Mouse (Mus musculus): ENCODE measurements around the gene Efna1. TPM values are rescaled to one million over a fixed set of nuclear protein-coding genes. Genes with fewer than 3 reads are reported as not detected.

Gene Efna1
- polyA plus RNA-seq, 1 experiment from 2014 or later: 8.3 TPM

- no peak for ATAC-seq
- Histone ChIP-seq H3K27me3 (replicated peaks; ENCODE audit: control insufficient read depth, insufficient read depth, low read length) (peaks cover 21% of the 10 kb centered on the region), H3K9ac (replicated peaks; ENCODE audit: low read depth, low read length) (peak overlapping the region; percentile 67), H3K9me3 (ENCODE audit: control insufficient read depth, low read length) (no peaks in the 10 kb centered on the region), H3K27ac (ENCODE audit: low read length) (peak overlapping the region; percentile 83), H3K4me1 (replicated peaks; ENCODE audit: control insufficient read depth, insufficient read depth, low read length) (peaks cover 58% of the 10 kb centered on the region), H3K36me3 (ENCODE audit: control insufficient read depth, insufficient read depth) (no peaks in the 10 kb centered on the region), H3K4me3 (replicated peaks; ENCODE audit: low read length) (peak overlapping the region; percentile 52), H3K4me2 (ENCODE audit: low read length) (peak overlapping the region; percentile 86)
- 1% methylated on average over 39 of the region's 41 CpGs for WGBS
Observed at GRCm38 (mm10) chr3:89320581-89321182, 39.7 kb upstream of the Efna1 start.

- peak overlapping the region; percentile 86 for H3K4me2 ChIP-seq (ENCODE audit: low read length)
- H3K27ac ChIP-seq (ENCODE audit: low read length): peak overlapping the region; percentile 83
- peaks cover 67% of the 10 kb centered on the region for H3K4me1 ChIP-seq (replicated peaks; ENCODE audit: control insufficient read depth, insufficient read depth, low read length)
- H3K9ac ChIP-seq (replicated peaks; ENCODE audit: low read depth, low read length): peak overlapping the region; percentile 60
- no peaks in the 10 kb centered on the region for H3K36me3 ChIP-seq (ENCODE audit: control insufficient read depth, insufficient read depth)
- peak; percentile 10 for ATAC-seq
- peaks cover 21% of the 10 kb centered on the region for H3K27me3 ChIP-seq (replicated peaks; ENCODE audit: control insufficient read depth, insufficient read depth, low read length)
- 2% methylated on average over 57 of the region's 58 CpGs for WGBS
- H3K4me3 ChIP-seq (replicated peaks; ENCODE audit: low read length): peak overlapping the region; percentile 52
- H3K9me3 ChIP-seq (ENCODE audit: control insufficient read depth, low read length): no peaks in the 10 kb centered on the region
Observed at GRCm38 (mm10) chr3:89319591-89320350, 38.8 kb upstream of the Efna1 start.

DNA sequence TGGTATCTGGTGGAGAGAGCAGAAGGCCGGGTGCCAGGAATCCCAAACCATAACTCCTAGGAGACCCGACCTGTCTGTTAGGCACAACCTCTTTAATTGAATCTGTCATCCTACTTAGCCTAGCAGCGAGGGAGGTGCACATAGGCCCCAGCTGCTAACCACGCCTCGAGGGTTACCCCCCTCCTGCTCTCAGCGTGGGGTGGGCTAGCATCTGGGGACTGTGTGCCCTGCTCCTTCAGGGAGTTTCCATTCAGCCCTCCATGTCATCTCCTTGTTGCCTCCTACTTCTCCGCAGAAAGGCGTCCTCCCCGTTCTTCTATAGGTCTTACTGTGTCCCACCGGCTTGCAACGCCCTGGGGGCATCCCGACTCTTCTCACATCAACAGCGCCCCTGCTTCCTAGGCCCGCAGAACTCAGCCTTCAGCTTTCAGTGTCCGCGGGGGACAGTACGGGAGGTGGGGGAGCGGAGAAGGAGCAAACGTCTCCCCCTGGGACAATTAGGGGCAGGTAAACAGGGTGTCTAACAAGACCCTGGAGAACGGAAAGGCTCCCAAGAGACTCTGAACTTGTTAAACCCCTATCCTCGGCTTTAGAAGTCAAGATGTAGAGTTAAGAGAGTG is 38.1 kb upstream of the Efna1 start:
- Histone ChIP-seq H3K27ac (ENCODE audit: low read length) (peak overlapping the region; percentile 83), H3K36me3 (ENCODE audit: control insufficient read depth, insufficient read depth) (no peaks in the 10 kb centered on the region), H3K4me3 (replicated peaks; ENCODE audit: low read length) (peak overlapping the region; percentile 52), H3K27me3 (replicated peaks; ENCODE audit: control insufficient read depth, insufficient read depth, low read length) (peaks cover 21% of the 10 kb centered on the region), H3K4me2 (ENCODE audit: low read length) (peak overlapping the region; percentile 86), H3K4me1 (replicated peaks; ENCODE audit: control insufficient read depth, insufficient read depth, low read length) (peaks cover 67% of the 10 kb centered on the region), H3K9me3 (ENCODE audit: control insufficient read depth, low read length) (no peaks in the 10 kb centered on the region), H3K9ac (replicated peaks; ENCODE audit: low read depth, low read length) (peak overlapping the region; percentile 60; the same call in 1 of the 2 replicates)
- 7% methylated on average over 21 of the region's 21 CpGs for WGBS
- no peak for ATAC-seq

DNA sequence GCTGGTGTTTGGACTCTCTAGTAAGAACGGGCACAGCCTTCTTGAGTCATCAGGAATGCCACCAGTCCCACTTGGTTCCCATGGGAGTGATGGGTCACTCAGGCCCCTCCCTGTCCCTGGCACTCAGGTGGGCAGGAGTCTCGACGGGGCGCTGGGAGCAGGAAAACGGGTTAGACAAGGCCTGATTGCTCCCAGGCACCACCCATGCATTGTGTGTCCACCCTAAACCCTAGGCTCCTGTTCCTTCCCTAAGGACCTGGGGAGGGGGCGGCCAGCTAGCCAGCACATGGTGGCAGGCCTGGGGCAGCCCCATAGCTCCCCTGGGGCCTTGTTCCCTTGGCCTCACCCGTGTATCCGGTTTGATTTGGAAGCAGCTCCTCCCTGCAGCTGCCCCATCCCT is 37.4 kb upstream of the Efna1 start:
- H3K4me1 ChIP-seq (replicated peaks; ENCODE audit: control insufficient read depth, insufficient read depth, low read length): peaks cover 67% of the 10 kb centered on the region
- no peak for ATAC-seq
- no peak overlapping the region for H3K4me3 ChIP-seq (replicated peaks; ENCODE audit: low read length)
- H3K9ac ChIP-seq (replicated peaks; ENCODE audit: low read depth, low read length): no peak overlapping the region
- H3K27me3 ChIP-seq (replicated peaks; ENCODE audit: control insufficient read depth, insufficient read depth, low read length): peaks cover 19% of the 10 kb centered on the region
- 73% methylated on average over 8 of the region's 8 CpGs for WGBS
- no peak overlapping the region for H3K27ac ChIP-seq (ENCODE audit: low read length)
- no peaks in the 10 kb centered on the region for H3K36me3 ChIP-seq (ENCODE audit: control insufficient read depth, insufficient read depth)
- H3K4me2 ChIP-seq (ENCODE audit: low read length): no peak overlapping the region
- H3K9me3 ChIP-seq (ENCODE audit: control insufficient read depth, low read length): no peaks in the 10 kb centered on the region

- no peak for ATAC-seq
- no peak overlapping the region for H3K4me3 ChIP-seq (replicated peaks; ENCODE audit: low read length)
- 54% methylated on average over 6 of the region's 6 CpGs for WGBS
- H3K9me3 ChIP-seq (ENCODE audit: control insufficient read depth, low read length): no peaks in the 10 kb centered on the region
- no peak overlapping the region for H3K4me2 ChIP-seq (ENCODE audit: low read length)
- H3K4me1 ChIP-seq (replicated peaks; ENCODE audit: control insufficient read depth, insufficient read depth, low read length): peaks cover 67% of the 10 kb centered on the region
- H3K9ac ChIP-seq (replicated peaks; ENCODE audit: low read depth, low read length): no peak overlapping the region
- H3K36me3 ChIP-seq (ENCODE audit: control insufficient read depth, insufficient read depth): no peaks in the 10 kb centered on the region; the same call in 1 of the 2 replicates
- no peak overlapping the region for H3K27ac ChIP-seq (ENCODE audit: low read length)
- H3K27me3 ChIP-seq (replicated peaks; ENCODE audit: control insufficient read depth, insufficient read depth, low read length): peaks cover 19% of the 10 kb centered on the region
Observed at GRCm38 (mm10) chr3:89317246-89317645, 36.3 kb upstream of the Efna1 start.

DNA sequence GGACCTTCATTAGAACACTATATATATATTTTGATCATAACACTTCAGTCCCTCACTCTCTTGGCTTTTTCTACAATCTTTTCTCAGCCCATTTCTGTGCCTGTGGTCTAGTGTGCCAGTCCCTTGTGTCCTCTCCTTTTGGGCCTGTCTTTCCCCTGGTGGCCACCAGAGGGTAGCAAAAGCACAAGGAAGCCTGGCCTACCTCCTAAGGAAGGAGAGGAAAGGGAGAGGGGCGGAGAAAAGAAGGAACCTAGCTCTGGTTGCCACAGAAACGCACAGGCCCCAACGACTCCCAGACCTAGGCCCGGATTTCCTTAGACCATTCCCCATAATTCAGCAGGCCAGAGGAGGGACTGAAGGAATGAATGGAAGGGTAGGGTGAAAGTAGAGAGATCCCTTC is 35.9 kb upstream of the Efna1 start:
- Histone ChIP-seq H3K36me3 (ENCODE audit: control insufficient read depth, insufficient read depth) (no peaks in the 10 kb centered on the region; the same call in 1 of the 2 replicates), H3K4me3 (replicated peaks; ENCODE audit: low read length) (no peak overlapping the region), H3K27ac (ENCODE audit: low read length) (no peak overlapping the region), H3K9ac (replicated peaks; ENCODE audit: low read depth, low read length) (no peak overlapping the region), H3K9me3 (ENCODE audit: control insufficient read depth, low read length) (no peaks in the 10 kb centered on the region), H3K4me2 (ENCODE audit: low read length) (peak overlapping the region; percentile 35; the same call in 1 of the 2 replicates), H3K4me1 (replicated peaks; ENCODE audit: control insufficient read depth, insufficient read depth, low read length) (peaks cover 65% of the 10 kb centered on the region), H3K27me3 (replicated peaks; ENCODE audit: control insufficient read depth, insufficient read depth, low read length) (peaks cover 19% of the 10 kb centered on the region)
- ATAC-seq: peak; percentile 59
- WGBS: 0% methylated on average over 4 of the region's 4 CpGs

DNA sequence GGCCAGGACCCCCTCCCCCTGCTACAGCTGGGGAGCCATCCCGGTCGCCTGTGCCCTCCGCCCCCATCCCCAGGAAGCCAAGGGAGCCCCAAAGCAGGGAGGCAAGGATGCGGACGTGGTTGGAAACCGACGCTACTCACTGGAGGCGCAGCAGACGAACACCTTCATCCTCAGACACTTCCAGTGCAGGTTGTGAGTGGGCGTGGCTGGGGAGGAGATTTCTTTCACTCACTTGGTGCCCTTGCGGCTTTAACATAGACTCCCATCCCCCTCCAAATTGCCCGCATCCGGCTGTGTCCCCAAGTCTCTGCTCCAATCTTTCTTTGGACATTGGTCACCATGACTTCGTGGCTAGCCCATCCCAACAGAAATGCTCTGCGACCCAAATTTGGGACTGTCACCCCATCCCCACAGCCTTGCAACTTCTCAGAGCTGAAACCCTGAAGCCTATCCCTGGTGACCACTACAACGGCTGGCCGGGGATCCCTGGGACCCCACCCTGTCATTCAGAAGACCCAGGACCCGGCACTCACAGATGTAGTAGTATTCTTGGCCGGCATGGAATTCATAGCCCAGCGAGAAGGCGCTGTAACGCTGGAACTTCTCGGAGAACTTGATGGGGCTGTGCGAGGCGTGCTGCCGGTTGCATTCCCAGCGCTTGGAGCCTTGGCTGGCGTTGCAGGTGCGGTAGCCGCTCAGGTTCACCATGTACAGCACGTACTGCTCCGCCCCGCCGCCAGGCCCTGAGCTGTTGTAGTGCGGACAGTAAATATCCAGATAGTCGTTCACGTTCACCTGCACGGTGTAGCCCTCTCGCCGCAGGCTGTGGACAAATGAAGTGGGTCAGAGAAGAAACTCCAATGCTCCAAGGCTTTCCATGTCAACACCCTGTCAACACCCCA is 35.2 kb upstream of the Efna1 start:
- Histone ChIP-seq H3K27me3 (replicated peaks; ENCODE audit: control insufficient read depth, insufficient read depth, low read length) (peaks cover 19% of the 10 kb centered on the region), H3K4me3 (replicated peaks; ENCODE audit: low read length) (peak overlapping the region; percentile 28; the same call in 1 of the 2 replicates), H3K9ac (replicated peaks; ENCODE audit: low read depth, low read length) (peak overlapping the region; percentile 25), H3K9me3 (ENCODE audit: control insufficient read depth, low read length) (no peaks in the 10 kb centered on the region), H3K4me1 (replicated peaks; ENCODE audit: control insufficient read depth, insufficient read depth, low read length) (peaks cover 59% of the 10 kb centered on the region), H3K36me3 (ENCODE audit: control insufficient read depth, insufficient read depth) (no peaks in the 10 kb centered on the region; the same call in 1 of the 2 replicates), H3K4me2 (ENCODE audit: low read length) (peak overlapping the region; percentile 53), H3K27ac (ENCODE audit: low read length) (no peak overlapping the region)
- 6% methylated on average over 40 of the region's 40 CpGs for WGBS
- ATAC-seq: no peak; the same call in 1 of the 2 replicates

DNA sequence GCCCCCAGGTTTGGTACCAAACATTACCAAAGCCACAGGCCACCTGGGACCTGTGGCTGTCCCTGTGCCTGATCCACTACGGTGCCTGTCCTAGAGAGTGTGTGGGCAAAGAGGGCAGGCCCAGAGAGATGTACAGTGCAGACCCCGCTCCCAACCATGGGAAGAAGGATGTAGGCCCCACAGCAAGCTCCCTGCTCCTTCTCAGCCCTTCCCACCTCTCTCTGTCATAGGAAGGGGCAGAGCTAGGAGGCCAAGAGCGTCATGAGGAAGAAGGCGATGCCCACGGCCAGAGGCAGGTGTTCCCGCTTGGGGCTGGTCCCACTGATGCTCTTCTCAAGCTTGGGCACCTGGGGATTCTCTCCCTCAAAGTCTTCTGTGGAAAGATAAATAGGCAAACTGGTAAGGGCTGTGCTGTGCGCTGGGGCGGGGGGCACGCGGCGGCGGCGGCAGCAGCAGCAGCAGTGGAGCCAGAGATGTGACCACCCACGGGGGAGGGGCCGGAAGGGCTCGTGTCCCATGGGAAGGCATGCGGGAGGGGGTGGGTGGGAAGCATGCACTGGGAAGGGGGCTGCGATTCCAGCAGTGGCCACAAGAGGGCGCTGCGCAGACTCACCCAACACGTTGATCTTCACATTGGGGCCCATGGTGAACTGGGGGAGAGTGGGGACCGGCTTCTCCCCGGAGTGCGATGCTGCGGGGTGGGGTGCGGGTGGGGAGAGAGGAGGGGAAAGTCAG is 34.4 kb upstream of the Efna1 start:
- H3K9ac ChIP-seq (replicated peaks; ENCODE audit: low read depth, low read length): peak overlapping the region; percentile 51
- peak overlapping the region; percentile 53 for H3K4me2 ChIP-seq (ENCODE audit: low read length)
- no peak overlapping the region for H3K27ac ChIP-seq (ENCODE audit: low read length)
- H3K36me3 ChIP-seq (ENCODE audit: control insufficient read depth, insufficient read depth): no peaks in the 10 kb centered on the region; the same call in 1 of the 2 replicates
- H3K4me1 ChIP-seq (replicated peaks; ENCODE audit: control insufficient read depth, insufficient read depth, low read length): peaks cover 51% of the 10 kb centered on the region
- 0 out of 2 replicates have a peak, but pooled peaks cover 4% of the 10 kb centered on the region for H3K9me3 ChIP-seq (ENCODE audit: control insufficient read depth, low read length)
- 4% methylated on average over 25 of the region's 26 CpGs for WGBS
- ATAC-seq: no peak; the same call in 1 of the 2 replicates
- peak overlapping the region; percentile 28 for H3K4me3 ChIP-seq (replicated peaks; ENCODE audit: low read length)
- peaks cover 17% of the 10 kb centered on the region for H3K27me3 ChIP-seq (replicated peaks; ENCODE audit: control insufficient read depth, insufficient read depth, low read length)
